Mouse (Mus musculus): ENCODE data around the gene Scyl1. TPM values are rescaled to one million over a fixed set of nuclear protein-coding genes. Genes with fewer than 3 reads are reported as not detected.

Scyl1 gene
- polyA plus RNA-seq, 2 experiments from 2014 or later, result 8.4 to 16.8 TPM

DNA sequence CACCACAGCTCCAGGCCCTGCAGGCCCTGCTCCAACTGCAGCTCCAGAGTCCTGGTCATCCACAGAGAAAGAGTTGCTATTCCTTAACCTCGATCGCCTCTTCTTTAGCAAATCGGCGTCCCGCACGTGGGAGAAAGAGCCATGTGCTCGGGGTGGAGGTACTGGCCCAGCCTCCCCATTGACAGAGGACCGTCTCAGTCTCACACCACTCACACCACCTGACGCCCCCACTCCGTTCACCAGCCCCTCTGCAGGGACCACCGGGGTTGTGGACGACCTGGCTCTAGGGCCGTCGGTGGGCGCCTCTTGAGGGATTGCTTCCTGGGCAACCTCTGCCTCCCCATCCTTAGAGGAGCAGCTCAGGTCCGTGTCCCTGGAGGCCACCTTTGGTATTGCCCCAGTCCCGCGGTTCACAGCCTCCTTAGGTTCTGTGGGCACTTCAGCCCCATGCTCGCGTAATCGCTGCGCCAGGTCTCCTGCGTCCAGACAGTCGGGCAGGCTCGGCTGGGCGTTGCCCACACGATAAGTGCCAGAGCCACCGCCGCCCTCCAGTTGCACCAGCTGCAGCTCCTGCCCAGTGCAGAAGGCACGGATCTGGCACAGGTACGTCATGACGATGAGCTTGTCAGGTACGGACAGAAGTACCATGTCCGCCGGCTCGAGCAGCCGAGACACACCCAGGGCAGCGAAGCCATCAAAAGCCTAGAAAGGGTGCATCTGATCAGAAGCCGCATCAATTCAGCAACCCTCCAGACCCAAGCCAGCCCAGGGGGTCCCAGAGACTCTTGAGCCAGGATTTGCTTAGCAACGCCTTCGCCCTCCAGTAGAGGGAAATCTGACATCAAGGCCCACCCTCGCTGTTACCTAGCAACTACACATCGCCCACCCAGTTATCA, 55.2 kb downstream of the Scyl1 start:
- ATAC-seq, result no peak

DNA sequence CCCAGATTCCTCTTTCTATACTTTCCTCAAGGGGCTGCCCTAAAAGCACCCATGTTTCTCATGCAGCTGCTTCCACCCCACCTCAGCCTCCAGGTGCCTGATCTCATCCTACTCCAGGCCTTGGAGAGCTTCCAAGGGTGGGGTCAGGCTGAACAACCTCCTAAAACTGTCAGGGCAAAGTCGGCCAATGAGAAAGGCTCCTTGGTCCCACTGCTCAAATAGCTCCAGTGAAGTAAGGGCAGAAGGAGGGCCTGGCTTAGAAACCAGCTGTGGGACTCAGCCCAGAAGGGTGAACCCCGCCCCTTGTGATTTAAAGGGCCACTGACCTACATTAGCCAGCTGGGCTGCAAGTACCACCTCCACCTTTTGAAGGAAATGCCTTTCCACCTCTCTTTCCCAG, 57.5 kb downstream of the Scyl1 start:
- no peak for ATAC-seq

DNA sequence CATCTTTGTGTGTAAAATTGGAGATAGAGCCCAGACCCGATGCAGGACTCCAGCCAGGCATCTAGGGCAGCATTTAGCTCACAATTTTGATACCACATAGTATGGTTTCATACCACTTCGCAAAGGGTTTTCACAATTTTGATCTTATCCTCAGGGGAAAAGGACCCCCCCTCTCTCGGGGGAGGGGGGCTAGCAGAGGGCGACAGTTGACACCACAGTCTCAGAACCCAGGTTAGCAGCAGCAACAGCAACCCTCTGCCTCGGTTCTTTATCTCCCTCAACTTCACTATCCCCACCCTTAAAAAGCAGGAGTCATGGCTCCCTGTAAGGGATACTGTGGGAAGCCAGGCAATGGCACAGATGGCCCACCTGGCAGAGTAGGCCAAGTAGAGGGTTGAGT, 58.0 kb downstream of the Scyl1 start:
- no peak for ATAC-seq

DNA sequence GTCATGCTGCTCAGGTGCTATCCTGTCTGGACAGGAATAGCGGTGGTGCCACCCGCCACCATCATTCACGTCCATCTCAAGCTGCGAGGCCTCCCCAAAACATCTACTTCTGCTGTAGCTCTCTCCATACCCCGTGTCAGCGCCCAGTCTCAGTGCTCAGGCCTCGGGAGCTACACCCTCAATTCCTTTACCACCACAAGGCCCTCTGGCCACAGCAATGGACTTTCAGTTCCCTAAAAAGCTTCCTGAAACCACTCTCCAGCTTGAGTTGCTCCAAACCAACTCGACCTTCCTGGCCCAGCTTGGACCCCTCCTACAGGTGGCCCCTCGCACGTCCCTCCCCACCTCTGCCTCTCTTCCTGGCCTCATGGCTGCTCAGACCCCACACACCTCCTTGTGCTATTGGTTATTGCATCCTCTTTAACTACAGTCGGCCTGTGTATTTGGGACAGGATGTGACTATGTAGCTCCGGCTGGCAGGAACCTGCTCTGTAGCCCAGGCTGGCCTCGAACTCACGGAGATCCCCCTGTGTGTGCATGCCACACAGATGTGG, 59.2 kb downstream of the Scyl1 start:
- ATAC-seq, result no peak

DNA sequence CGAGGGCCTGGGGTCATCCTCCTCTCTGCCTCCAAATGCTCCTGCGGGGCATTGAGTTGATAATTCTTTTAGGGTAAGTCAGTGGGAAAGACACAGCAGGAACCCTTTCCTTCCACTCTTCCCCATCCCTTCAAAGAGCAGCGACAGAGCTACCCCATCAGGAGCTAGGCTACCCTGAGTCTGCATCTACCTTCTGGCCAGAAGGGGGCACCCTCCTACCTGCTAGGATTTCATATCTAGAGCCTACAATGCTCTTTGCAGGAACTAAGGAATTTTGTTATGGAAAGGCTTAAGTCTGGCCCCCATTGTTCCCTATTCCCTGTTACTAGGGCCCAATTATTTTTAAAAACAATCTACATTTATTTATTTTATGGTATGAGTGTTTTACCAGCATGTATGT, 60.0 kb downstream of the Scyl1 start:
- ATAC-seq, result no peak

DNA sequence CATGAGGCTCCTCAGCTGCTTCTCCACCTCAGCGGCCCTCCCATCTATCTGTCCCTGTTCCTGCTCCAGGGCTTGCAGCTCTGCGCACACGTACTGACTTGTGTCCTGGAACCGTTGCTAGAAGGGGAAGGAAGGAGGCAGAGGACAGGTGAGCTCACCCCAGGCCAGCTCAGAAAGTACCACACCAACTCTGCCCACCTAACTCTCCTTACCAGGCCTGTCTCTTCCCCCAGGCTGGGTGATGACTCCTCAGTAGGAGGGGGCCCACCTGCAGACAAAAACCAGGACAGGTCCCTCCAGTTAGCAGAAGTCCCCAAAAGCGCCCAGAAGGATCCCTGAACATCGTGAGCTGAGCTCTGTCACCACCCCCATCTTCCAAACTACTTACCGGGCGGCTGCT, 60.6 kb downstream of the Scyl1 start:
- ATAC-seq, result no peak

DNA sequence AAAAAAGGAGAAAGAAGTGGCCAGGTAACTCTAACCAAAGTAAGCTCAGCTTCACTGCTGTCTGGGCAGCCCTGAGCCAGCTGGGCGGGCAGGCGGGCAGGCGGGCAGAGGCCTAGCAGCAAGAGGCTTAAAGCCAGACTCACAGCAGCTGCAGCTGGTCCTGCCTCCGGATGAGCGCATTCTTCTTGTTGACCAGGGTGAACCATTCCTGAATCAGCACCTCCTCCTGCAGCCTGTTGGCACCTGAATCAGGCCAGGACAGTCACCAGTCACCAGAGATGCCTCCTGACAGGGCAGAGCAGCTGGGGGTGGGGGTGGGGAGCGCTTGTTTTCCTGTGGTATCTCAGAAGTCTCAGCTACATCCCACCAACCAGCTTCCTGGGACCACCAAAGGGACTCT, 61.2 kb downstream of the Scyl1 start:
- ATAC-seq, result no peak

Other genes with a start within 250 kb of the Scyl1 start
- not detected for gene Ovol1, start 210.8 kb downstream of the Scyl1 start, polyA plus RNA-seq (2017; shearing (Covaris generic))
- gene Ap5b1, start 203.4 kb downstream of the Scyl1 start, polyA plus RNA-seq (2017; shearing (Covaris generic)), result 1 to 10 TPM; 5.1 to 8.6 TPM
- 10 to 100 TPM; 65.1 to 70.2 TPM for gene Rnaseh2c, start 169.5 kb downstream of the Scyl1 start, polyA plus RNA-seq (2017; shearing (Covaris generic))
- 10 to 100 TPM; 21.9 to 37.3 TPM for gene Kat5, start 161.2 kb downstream of the Scyl1 start, polyA plus RNA-seq (2017; shearing (Covaris generic))
- gene Rela, start 133.9 kb downstream of the Scyl1 start, polyA plus RNA-seq (2017; shearing (Covaris generic)), result 100 to 1,000 TPM in 1 of 2 experiments, 10 to 100 TPM in 1; 96.1 to 107 TPM
- gene Sipa1, start 107.7 kb downstream of the Scyl1 start, polyA plus RNA-seq (2017; shearing (Covaris generic)), result 10 to 100 TPM; 22.3 to 22.4 TPM
- gene Map3k11, start 82.7 kb downstream of the Scyl1 start, polyA plus RNA-seq (2017; shearing (Covaris generic)), result 1 to 10 TPM; 7.8 to 9.2 TPM
- 10 to 100 TPM; 20.6 to 21.7 TPM for gene Pcnx3, start 82.5 kb downstream of the Scyl1 start, polyA plus RNA-seq (2017; shearing (Covaris generic))
- gene Kcnk7, start 67.1 kb downstream of the Scyl1 start, polyA plus RNA-seq (2017; shearing (Covaris generic)), result 1 to 10 TPM; 1.5 to 2.8 TPM
- gene Ehbp1l1, start 45.1 kb downstream of the Scyl1 start, polyA plus RNA-seq (2017; shearing (Covaris generic)), result 10 to 100 TPM; 16.5 to 26.4 TPM
- gene Fam89b, start 41.8 kb downstream of the Scyl1 start, polyA plus RNA-seq (2017; shearing (Covaris generic)), result 10 to 100 TPM; 20.1 to 44.7 TPM
- not detected for gene Ltbp3, start 30.5 kb downstream of the Scyl1 start, polyA plus RNA-seq (2017; shearing (Covaris generic))
- 10 to 100 TPM; 70.6 to 78.6 TPM for gene Frmd8, start 103.9 kb upstream of the Scyl1 start, polyA plus RNA-seq (2017; shearing (Covaris generic))
- gene Slc25a45, start 106.4 kb upstream of the Scyl1 start, polyA plus RNA-seq (2017; shearing (Covaris generic)), result 10 to 100 TPM; 43.3 to 60.2 TPM
- gene Tigd3, start 122.7 kb upstream of the Scyl1 start, polyA plus RNA-seq (2017; shearing (Covaris generic)), result under 1 TPM; 0.29 to 0.58 TPM
- 100 to 1,000 TPM; 123 to 178 TPM for gene Dpf2, start 141.6 kb upstream of the Scyl1 start, polyA plus RNA-seq (2017; shearing (Covaris generic))
- gene Cdc42ep2, start 153.4 kb upstream of the Scyl1 start, polyA plus RNA-seq (2017; shearing (Covaris generic)), result under 1 TPM in 1 of 2 experiments, not detected in 1; 0.25 TPM
- gene Pola2, start 192.8 kb upstream of the Scyl1 start, polyA plus RNA-seq (2017; shearing (Covaris generic)), result 10 to 100 TPM; 16.5 to 17.5 TPM
- gene Slc22a20, start 214.7 kb upstream of the Scyl1 start, polyA plus RNA-seq (2017; shearing (Covaris generic)), result not detected
- 10 to 100 TPM; 48.8 to 56.7 TPM for gene Capn1, start 244.5 kb upstream of the Scyl1 start, polyA plus RNA-seq (2017; shearing (Covaris generic))

Measured in activated CD4-positive, CD25-positive, alpha-beta regulatory T cell, adult 4 months (primary cell).